Mouse (Mus musculus) intestine, embryonic 15.5 days (tissue): Measurements from ENCODE around the gene Tex264. TPM values are rescaled to one million over a fixed set of nuclear protein-coding genes. Genes with fewer than 3 reads are reported as not detected.

Source experiments
- ATAC-seq: fragments of 200-750 bp; cut with Nextera tagmentation; 2 replicates; pipeline ENCODE4 v1.8.0; 2017; ENCODE audit warnings: moderate TSS enrichment, moderate library complexity
- H3K27ac ChIP-seq: fragments of 300-500 bp; sonication (generic); 2 replicates; pipeline ENCODE4 v1.5.1; 2015; ENCODE audit warnings: mild to moderate bottlenecking, inconsistent platforms
- H3K27me3 ChIP-seq: fragments of 300-500 bp; sonication (generic); replicated peaks from 2 replicates; pipeline ENCODE4 v1.6.1; 2015; ENCODE audit warnings: inconsistent platforms
- H3K36me3 ChIP-seq: fragments of 300-500 bp; sonication (generic); 2 replicates; pipeline ENCODE4 v1.6.1; 2015; ENCODE audit warnings: inconsistent platforms
- H3K4me1 ChIP-seq: fragments of 300-500 bp; sonication (generic); replicated peaks from 2 replicates; pipeline ENCODE4 v1.6.1; 2015; ENCODE audit warnings: inconsistent platforms
- H3K4me2 ChIP-seq: fragments of 300-500 bp; sonication (generic); replicated peaks from 2 replicates; pipeline ENCODE4 v1.6.1; 2015; ENCODE audit warnings: mild to moderate bottlenecking, inconsistent platforms
- H3K4me3 ChIP-seq: fragments of 300-500 bp; sonication (generic); replicated peaks from 2 replicates; pipeline ENCODE4 v1.5.1; 2015; ENCODE audit warnings: inconsistent platforms
- H3K9ac ChIP-seq: fragments of 300-500 bp; sonication (generic); 2 replicates; pipeline ENCODE4 v1.6.1; 2015; ENCODE audit warnings: inconsistent platforms
- H3K9me3 ChIP-seq: fragments of 300-500 bp; sonication (generic); 2 replicates; pipeline ENCODE4 v1.6.1; 2016; ENCODE audit warnings: inconsistent platforms
- WGBS: fragments of 180-500 bp; shearing (Covaris S2); methylation state at CpG from one replicate; pipeline ENCODE4 v1.1.7; 2015; 5-methylcytosine and 5-hydroxymethylcytosine counted together
- polyA plus RNA-seq: library from polyadenylated mRNA; unstranded; fragments of >200 nt; fragmentation: Nextera tagmentation; extraction: Ambion mirVana; gene quantifications from 2 replicates; pipeline ENCODE4 v1.2.1, GENCODE M21; 2015

The Tex264 gene
- polyA plus RNA-seq, 1 experiment from 2014 or later, result 52.6 TPM

DNA sequence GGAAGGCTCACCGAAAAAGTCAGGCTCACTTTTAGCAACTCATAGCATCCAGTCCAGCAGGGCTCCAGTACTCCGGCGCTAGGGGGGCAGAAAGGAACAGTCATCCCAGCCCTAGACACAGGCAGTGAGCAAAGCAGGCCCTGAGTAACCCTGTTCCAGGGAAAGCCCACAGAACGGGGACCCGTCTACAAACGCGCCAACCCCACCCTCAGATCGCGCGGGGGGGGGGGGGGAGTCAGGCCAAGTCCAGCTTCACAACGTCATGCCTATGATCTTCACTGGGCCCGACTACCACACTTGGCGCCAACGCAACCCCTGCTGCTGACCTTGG lies 844 bp downstream of the Tex264 start:
- H3K4me2 ChIP-seq, result peak overlapping the region; percentile 93
- peaks cover 10% of the 10 kb centered on the region for H3K4me1 ChIP-seq
- no peaks in the 10 kb centered on the region for H3K27me3 ChIP-seq
- H3K9ac ChIP-seq, result peak overlapping the region; percentile 74
- H3K27ac ChIP-seq, result peak overlapping the region; percentile 76; the same call in 1 of the 2 replicates
- H3K9me3 ChIP-seq, result no peaks in the 10 kb centered on the region
- WGBS, result 3% methylated on average over 14 of the region's 14 CpGs
- ATAC-seq, result peak; percentile 9
- peaks cover 14% of the 10 kb centered on the region for H3K36me3 ChIP-seq
- H3K4me3 ChIP-seq, result peak overlapping the region; percentile 82

DNA sequence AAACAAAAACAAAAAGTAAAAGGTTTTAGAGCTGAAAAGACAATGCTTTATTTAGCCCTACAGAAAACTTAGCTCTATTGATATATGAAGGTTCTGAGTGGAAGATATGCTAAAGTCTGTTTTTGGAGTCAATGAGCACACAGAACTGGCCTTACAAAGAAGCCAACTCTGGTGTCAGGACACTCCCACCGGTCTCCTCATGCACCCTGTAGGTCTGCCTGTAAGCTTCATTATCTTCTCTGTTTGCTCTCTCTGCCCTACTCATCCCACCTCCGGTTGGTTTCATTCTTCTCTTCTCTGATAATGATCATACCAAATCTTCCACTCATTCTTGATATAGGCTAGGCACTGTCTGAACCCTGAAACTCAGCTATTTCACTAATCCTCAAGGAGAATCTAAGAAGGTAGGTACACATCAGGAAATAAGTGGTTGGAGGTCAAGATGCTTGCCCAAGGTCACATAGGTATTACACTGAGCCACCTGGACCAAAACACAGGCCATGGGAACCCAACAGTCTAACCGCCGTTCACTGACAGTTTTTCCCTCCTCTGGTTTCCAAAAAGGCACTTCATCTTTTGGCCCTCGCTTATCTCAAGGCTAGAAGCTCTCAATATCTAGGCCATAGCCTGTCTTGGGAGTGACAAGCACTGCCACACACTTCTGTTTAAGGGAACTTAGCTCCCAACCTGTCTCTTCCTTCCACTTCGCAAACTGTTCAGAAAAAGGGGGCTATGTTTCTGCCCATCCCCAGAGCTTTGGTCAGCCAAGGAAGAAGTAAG lies 1.4 kb downstream of the Tex264 start:
- ATAC-seq, result no peak
- Histone ChIP-seq H3K4me1 (peaks cover 10% of the 10 kb centered on the region), H3K9ac (peak overlapping the region; percentile 74), H3K4me2 (peak overlapping the region; percentile 93), H3K27ac (no peak overlapping the region), H3K27me3 (no peaks in the 10 kb centered on the region), H3K36me3 (peaks cover 14% of the 10 kb centered on the region), H3K4me3 (peak overlapping the region; percentile 82), H3K9me3 (no peaks in the 10 kb centered on the region)
- 77% methylated on average over 6 of the region's 6 CpGs for WGBS

DNA sequence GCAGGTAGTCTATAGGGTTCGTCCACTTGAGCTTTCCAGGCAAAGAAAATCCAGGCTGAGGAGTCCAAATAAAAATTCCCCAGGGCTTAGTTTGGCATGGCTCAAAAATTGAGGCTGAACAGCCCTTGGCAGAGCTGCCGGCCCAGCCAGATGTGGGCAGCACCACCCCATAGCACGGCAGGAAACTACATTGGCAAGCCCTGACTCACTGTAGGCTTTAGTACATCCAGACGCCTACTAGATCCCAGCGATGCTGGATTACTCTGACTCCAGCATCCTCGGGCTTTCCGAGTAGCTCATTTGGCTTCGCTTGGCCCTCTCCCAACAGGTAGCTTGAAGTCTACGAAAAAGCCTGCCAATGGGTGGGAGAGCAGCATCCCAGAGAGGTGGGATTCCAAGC lies 4.7 kb downstream of the Tex264 start:
- no peak for ATAC-seq
- H3K4me3 ChIP-seq, result no peak overlapping the region
- no peaks in the 10 kb centered on the region for H3K27me3 ChIP-seq
- peaks cover 6% of the 10 kb centered on the region for H3K4me1 ChIP-seq
- no peaks in the 10 kb centered on the region for H3K9me3 ChIP-seq
- H3K9ac ChIP-seq, result no peak overlapping the region
- H3K27ac ChIP-seq, result no peak overlapping the region
- no peak overlapping the region for H3K4me2 ChIP-seq
- H3K36me3 ChIP-seq, result peaks cover 14% of the 10 kb centered on the region
- 91% methylated on average over 9 of the region's 9 CpGs for WGBS

DNA sequence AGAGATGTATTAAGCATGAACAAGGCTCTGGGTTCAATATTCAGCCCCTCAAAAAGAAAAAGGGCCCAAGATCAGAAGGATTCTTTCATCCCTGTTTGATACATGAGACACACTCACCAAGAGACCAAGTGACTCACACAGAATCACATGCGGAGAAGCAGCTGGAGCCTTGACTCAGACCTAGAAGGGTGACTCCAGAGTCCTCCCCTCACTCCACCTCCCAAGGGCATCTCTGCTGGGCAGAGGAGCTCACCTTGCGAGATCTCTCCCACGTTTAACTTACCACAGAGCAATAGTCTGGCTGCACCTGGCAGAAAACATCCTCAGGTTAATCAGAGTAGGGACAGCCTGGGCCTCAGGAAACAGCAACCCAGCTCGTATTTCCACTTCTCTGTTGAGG lies 7.5 kb downstream of the Tex264 start:
- 69% methylated on average over 4 of the region's 4 CpGs for WGBS
- H3K36me3 ChIP-seq, result peaks cover 17% of the 10 kb centered on the region
- H3K27me3 ChIP-seq, result no peaks in the 10 kb centered on the region
- no peaks in the 10 kb centered on the region for H3K9me3 ChIP-seq
- no peak overlapping the region for H3K4me3 ChIP-seq
- no peak for ATAC-seq
- H3K4me2 ChIP-seq, result no peak overlapping the region
- no peak overlapping the region for H3K27ac ChIP-seq
- no peak overlapping the region for H3K9ac ChIP-seq
- no peaks in the 10 kb centered on the region for H3K4me1 ChIP-seq

DNA sequence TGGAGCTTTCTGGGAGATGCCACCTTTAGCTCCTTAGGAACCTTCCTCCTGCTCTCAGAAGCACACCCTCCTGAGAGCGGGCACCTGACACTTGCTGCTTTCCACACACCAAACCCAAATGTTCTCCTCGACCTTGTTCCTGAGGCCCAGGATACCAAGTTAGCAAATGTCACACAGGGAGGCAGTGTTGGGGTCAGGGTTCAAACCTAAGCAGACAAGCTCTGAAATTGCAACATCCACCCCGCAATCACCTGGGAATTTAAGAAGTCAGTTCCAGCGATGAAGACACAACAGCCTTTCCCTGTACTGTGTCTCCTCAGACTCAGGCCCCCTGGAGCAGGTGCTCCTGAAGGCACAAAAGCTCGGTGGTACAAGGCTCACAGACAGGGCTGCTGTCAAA lies 8.0 kb downstream of the Tex264 start:
- H3K9ac ChIP-seq, result no peak overlapping the region
- peaks cover 19% of the 10 kb centered on the region for H3K36me3 ChIP-seq
- no peak for ATAC-seq
- H3K4me2 ChIP-seq, result no peak overlapping the region
- no peaks in the 10 kb centered on the region for H3K9me3 ChIP-seq
- H3K27ac ChIP-seq, result no peak overlapping the region
- WGBS, result 83% methylated on average over 5 of the region's 5 CpGs
- no peaks in the 10 kb centered on the region for H3K27me3 ChIP-seq
- H3K4me1 ChIP-seq, result no peaks in the 10 kb centered on the region
- H3K4me3 ChIP-seq, result no peak overlapping the region

DNA sequence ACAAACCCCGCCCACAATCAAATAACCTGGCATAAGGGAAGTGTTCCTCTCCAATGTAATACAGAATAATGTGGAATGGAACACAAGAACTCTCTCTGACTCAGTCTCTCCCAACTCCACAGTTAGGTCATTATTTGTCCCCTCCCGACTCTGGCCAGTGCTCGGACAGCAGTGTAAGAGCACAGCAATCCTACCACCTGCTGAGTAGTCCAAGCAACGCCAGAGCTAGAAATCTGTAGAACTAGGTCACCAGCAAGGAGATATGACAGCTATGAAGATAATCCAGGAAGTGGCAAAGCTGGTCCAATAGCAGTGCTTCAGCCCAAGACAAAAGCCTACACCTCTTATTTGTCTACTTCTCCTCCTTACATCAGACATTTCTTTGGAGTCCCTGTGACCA lies 9.2 kb downstream of the Tex264 start:
- Histone ChIP-seq H3K9ac (no peak overlapping the region), H3K4me2 (no peak overlapping the region), H3K27me3 (no peaks in the 10 kb centered on the region), H3K27ac (no peak overlapping the region), H3K9me3 (no peaks in the 10 kb centered on the region), H3K4me1 (no peaks in the 10 kb centered on the region), H3K36me3 (peaks cover 18% of the 10 kb centered on the region), H3K4me3 (no peak overlapping the region)
- 79% methylated on average over 4 of the region's 4 CpGs for WGBS
- no peak for ATAC-seq

DNA sequence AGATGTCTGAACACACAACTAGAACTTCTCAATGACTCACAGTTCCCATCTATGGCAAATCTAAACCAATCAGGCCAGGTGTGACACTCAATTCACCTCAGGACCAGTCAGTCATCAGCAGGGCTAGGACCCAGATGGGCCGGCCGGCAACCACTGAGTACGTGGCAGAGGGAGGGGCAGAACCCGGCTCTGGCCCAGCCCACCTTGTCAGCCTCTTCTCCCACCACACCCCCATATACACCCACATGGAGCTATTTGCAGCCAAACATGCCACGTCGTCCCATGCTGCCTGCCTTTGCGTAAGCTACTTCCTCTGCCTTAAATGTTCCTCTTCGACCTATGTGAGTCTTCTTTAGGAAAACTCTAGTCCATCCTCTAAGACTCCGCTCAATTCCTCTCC lies 9.8 kb downstream of the Tex264 start:
- Histone ChIP-seq H3K4me3 (no peak overlapping the region), H3K27ac (no peak overlapping the region), H3K27me3 (no peaks in the 10 kb centered on the region), H3K36me3 (peaks cover 15% of the 10 kb centered on the region), H3K9ac (no peak overlapping the region), H3K4me1 (no peaks in the 10 kb centered on the region), H3K4me2 (no peak overlapping the region), H3K9me3 (no peaks in the 10 kb centered on the region)
- peak; percentile 44; the same call in 1 of the 2 replicates for ATAC-seq
- WGBS, result 79% methylated on average over 9 of the region's 9 CpGs

DNA sequence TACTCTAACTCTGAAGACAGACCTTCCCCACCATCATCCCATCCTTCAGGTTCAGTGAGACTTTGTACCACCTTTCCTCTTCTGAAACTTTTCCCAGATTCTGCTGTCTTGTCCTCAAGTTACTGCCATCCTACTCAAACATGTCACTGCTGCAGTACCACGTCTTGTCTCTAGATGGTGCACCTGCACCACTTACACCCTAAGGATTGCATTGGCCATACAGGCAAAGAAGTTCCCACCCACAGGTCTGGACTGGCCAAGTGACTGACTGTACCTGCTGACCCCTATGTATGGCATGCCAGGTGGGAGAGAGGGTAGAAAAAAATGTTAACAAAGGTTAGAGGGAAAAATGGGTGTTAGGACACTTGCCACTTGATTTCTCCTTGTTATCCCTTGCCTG lies 10.2 kb downstream of the Tex264 start:
- H3K27me3 ChIP-seq, result no peaks in the 10 kb centered on the region
- peak; percentile 75 for ATAC-seq
- no peaks in the 10 kb centered on the region for H3K4me1 ChIP-seq
- H3K4me2 ChIP-seq, result no peak overlapping the region
- no peak overlapping the region for H3K9ac ChIP-seq
- WGBS, result 0% methylated on average over 1 of the region's 1 CpGs
- H3K9me3 ChIP-seq, result no peaks in the 10 kb centered on the region
- no peak overlapping the region for H3K27ac ChIP-seq
- no peak overlapping the region for H3K4me3 ChIP-seq
- H3K36me3 ChIP-seq, result peaks cover 15% of the 10 kb centered on the region

DNA sequence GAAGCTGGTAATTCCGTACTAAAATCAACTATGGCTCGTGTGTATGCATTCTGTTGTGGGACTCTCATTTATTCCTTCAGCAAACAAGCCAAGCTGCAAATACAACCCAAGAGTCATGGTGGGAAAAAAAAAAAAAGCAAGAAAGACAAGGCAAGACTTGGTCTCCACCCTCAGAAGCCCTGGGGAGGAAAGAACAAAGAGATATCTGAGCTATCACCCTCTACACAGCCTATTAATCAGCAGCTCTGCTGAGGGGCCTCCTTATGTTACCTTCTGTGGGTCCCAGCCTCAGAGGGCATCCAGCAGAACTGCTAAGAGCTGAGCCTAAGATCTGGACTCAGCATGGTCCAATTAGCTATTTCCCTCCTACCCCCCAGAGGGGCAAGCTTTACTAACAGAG lies 11.9 kb downstream of the Tex264 start:
- no peak for ATAC-seq
- 84% methylated on average over 2 of the region's 2 CpGs for WGBS
- Histone ChIP-seq H3K27me3 (no peaks in the 10 kb centered on the region), H3K27ac (no peak overlapping the region), H3K36me3 (peaks cover 16% of the 10 kb centered on the region), H3K4me2 (no peak overlapping the region), H3K9me3 (no peaks in the 10 kb centered on the region), H3K4me1 (no peaks in the 10 kb centered on the region), H3K4me3 (no peak overlapping the region), H3K9ac (no peak overlapping the region)

DNA sequence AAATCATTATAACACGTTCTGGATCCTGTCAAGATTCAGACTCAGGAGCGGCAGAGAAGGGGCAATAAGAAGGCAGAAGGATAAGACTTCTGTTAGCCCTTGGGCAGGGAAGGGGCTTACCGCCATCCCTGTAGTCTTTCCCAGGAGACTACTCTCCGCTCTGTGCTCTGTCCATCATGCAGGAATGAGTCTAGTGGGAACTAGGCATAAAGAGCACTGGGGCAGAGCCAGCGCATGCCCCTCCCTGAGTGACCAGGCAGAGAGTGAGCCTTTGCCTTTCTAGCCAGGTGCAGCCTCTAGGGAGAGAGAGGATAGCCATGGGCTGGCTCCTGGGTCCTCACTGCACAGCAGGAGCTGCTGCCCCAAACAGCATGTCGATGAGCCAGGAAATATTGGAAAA lies 20.9 kb downstream of the Tex264 start:
- no peak overlapping the region for H3K27ac ChIP-seq
- H3K4me1 ChIP-seq, result no peaks in the 10 kb centered on the region
- H3K27me3 ChIP-seq, result no peaks in the 10 kb centered on the region
- peaks cover 5% of the 10 kb centered on the region; the same call in 1 of the 2 replicates for H3K36me3 ChIP-seq
- H3K4me2 ChIP-seq, result no peak overlapping the region
- no peaks in the 10 kb centered on the region for H3K9me3 ChIP-seq
- H3K4me3 ChIP-seq, result no peak overlapping the region
- no peak overlapping the region for H3K9ac ChIP-seq
- 79% methylated on average over 6 of the region's 6 CpGs for WGBS
- no peak for ATAC-seq

DNA sequence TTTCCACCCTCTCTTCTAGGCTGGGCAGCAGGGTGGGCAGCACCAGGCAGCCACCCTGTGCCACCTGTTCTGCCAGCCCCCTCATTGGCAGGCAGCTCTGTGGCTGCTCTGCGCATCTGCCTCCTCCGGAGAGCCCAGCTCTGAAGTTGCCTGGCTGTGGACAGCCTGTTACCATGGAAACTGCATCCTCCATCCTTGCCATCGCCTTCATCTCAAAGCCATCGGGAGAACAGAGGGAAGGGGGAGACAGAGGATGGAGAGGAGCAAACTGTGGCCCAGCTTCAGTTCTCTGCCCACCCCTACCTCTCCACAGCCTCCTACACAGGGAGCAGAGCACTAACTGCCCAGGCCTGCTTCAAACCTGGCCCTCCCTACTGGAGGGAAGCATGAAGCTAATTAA lies 21.3 kb downstream of the Tex264 start:
- H3K9ac ChIP-seq, result no peak overlapping the region
- no peaks in the 10 kb centered on the region for H3K9me3 ChIP-seq
- no peaks in the 10 kb centered on the region for H3K4me1 ChIP-seq
- H3K4me3 ChIP-seq, result no peak overlapping the region
- WGBS, result 80% methylated on average over 4 of the region's 4 CpGs
- no peak overlapping the region for H3K4me2 ChIP-seq
- H3K27me3 ChIP-seq, result no peaks in the 10 kb centered on the region
- H3K27ac ChIP-seq, result no peak overlapping the region
- ATAC-seq, result no peak
- H3K36me3 ChIP-seq, result peaks cover 5% of the 10 kb centered on the region; the same call in 1 of the 2 replicates

DNA sequence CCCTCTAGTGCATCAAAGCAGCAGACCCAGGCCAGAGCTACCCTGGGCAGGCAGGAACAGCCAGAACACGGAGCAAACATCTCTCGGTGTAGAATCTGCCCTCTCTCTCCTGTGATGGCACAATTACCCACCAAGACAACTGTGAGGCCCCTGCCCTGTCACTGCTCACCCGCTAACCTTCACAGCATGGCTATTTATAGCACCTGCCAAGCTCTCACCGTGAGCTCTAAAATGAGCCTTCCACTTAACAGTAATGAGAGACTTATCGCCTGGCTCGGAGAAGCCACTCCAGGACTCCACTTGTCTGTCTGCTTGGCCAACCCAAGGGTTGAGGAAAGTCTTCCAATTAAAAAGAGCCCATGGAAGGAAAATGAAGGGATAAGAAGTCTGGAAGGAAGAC lies 22.5 kb downstream of the Tex264 start:
- no peak for ATAC-seq
- Histone ChIP-seq H3K4me2 (no peak overlapping the region), H3K27ac (no peak overlapping the region), H3K9ac (no peak overlapping the region), H3K9me3 (no peaks in the 10 kb centered on the region), H3K36me3 (peaks cover 6% of the 10 kb centered on the region; the same call in 1 of the 2 replicates), H3K4me3 (no peak overlapping the region), H3K27me3 (no peaks in the 10 kb centered on the region), H3K4me1 (no peaks in the 10 kb centered on the region)
- WGBS, result 80% methylated on average over 6 of the region's 6 CpGs

DNA sequence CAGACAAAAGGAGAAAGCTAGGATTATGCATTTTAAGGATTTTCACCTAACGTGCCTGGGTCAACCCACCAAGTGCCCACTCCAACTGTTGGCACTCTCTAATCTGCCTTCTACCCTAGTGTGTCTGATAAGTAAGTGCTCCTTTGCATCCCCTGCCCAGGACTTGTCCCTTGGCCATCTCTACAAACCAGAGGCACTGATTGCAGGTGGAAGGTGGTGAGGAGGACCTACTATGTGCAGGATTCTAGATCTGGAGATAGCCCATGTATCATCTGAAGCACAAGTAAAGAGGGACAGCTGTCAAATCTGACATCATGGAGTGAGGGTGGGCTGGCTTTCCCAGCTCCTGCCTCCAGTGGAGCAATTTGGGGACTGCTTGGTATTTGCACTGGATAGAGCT lies 25.8 kb downstream of the Tex264 start:
- no peak overlapping the region for H3K27ac ChIP-seq
- 87% methylated on average over 1 of the region's 1 CpGs for WGBS
- no peak for ATAC-seq
- no peaks in the 10 kb centered on the region for H3K9me3 ChIP-seq
- peaks cover 5% of the 10 kb centered on the region; the same call in 1 of the 2 replicates for H3K36me3 ChIP-seq
- H3K4me3 ChIP-seq, result no peak overlapping the region
- no peak overlapping the region for H3K9ac ChIP-seq
- H3K4me2 ChIP-seq, result no peak overlapping the region
- peaks cover 12% of the 10 kb centered on the region for H3K27me3 ChIP-seq
- peaks cover 6% of the 10 kb centered on the region for H3K4me1 ChIP-seq
